Comparison of ENCODE assay signal across 7 mouse cellular contexts in genomic region chr5:118029420-118029819, GRCm38 (mm10). TPM values are rescaled to one million over a fixed set of nuclear protein-coding genes. Genes with fewer than 3 reads are reported as not detected.
DNase-seq lines count a peak whose midpoint lies in the region; ATAC-seq and TF ChIP-seq lines count a peak whose summit lies in the region.

No protein-coding gene starts in this region.

- no peaks in the 10 kb centered on the region for H3K36me3 ChIP-seq in hindbrain, postnatal 0 days (ENCODE audit: insufficient read depth, low read length)
- H3K36me3 ChIP-seq in liver, embryonic 11.5 days (ENCODE audit: control insufficient read depth, insufficient read depth, low read length): no peaks in the 10 kb centered on the region
- no peaks in the 10 kb centered on the region for H3K36me3 ChIP-seq in neural tube, embryonic 13.5 days

- peak; percentile 61 for DNase-seq in A20 (ENCODE audit: low read depth, low spot score)
- DNase-seq in CD4-positive, CD25-positive, alpha-beta regulatory T cell, adult 2 months (ENCODE audit: low read depth, low spot score): peak; percentile 88
- no peak for DNase-seq in hindbrain, postnatal 0 days (ENCODE audit: low spot score)
- DNase-seq in liver, embryonic 11.5 days (ENCODE audit: low spot score): peak; percentile 61
- DNase-seq in ovary, postnatal 36 days (ENCODE audit: low spot score): no peak

- no peak overlapping the region for H3K9ac ChIP-seq in hindbrain, postnatal 0 days (replicated peaks; ENCODE audit: low read length)
- no peak overlapping the region for H3K9ac ChIP-seq in liver, embryonic 11.5 days (ENCODE audit: low read depth, low read length)
- H3K9ac ChIP-seq in neural tube, embryonic 13.5 days: no peak overlapping the region

- WGBS in hindbrain, postnatal 0 days: 6% methylated on average over 10 of the region's 10 CpGs
- WGBS in liver, embryonic 11.5 days: 2% methylated on average over 10 of the region's 10 CpGs
- WGBS in neural tube, embryonic 13.5 days: 1% methylated on average over 10 of the region's 10 CpGs

- H3K27me3 ChIP-seq in hindbrain, postnatal 0 days (ENCODE audit: insufficient read depth, low read length): peaks cover 34% of the 10 kb centered on the region
- peaks cover 56% of the 10 kb centered on the region for H3K27me3 ChIP-seq in liver, embryonic 11.5 days (replicated peaks; ENCODE audit: control insufficient read depth, insufficient read depth, low read length)
- peaks cover 63% of the 10 kb centered on the region for H3K27me3 ChIP-seq in neural tube, embryonic 13.5 days

- ATAC-seq in common myeloid progenitor, adult 5-6 weeks (replicated peaks; ENCODE audit: low read depth, poor library complexity, severe bottlenecking): peak; percentile 63
- ATAC-seq in hindbrain, postnatal 0 days: no peak
- ATAC-seq in liver, embryonic 11.5 days (replicated peaks; ENCODE audit: low FRiP score): no peak
- ATAC-seq in neural tube, embryonic 13.5 days (ENCODE audit: low read depth): no peak

- H3K9me3 ChIP-seq in hindbrain, postnatal 0 days (ENCODE audit: low read length): no peaks in the 10 kb centered on the region
- no peaks in the 10 kb centered on the region for H3K9me3 ChIP-seq in liver, embryonic 11.5 days (ENCODE audit: control insufficient read depth, low read length)
- no peaks in the 10 kb centered on the region for H3K9me3 ChIP-seq in neural tube, embryonic 13.5 days

- no peak overlapping the region for H3K27ac ChIP-seq in hindbrain, postnatal 0 days
- H3K27ac ChIP-seq in liver, embryonic 11.5 days (ENCODE audit: low read depth, low read length): no peak overlapping the region
- H3K27ac ChIP-seq in neural tube, embryonic 13.5 days (replicated peaks): no peak overlapping the region

- no peak for TF ChIP-seq CTCF in hindbrain, postnatal 0 days (IDR thresholded peaks at IDR 0.05; ENCODE audit: low read depth)

- H3K4me3 ChIP-seq in hindbrain, postnatal 0 days (ENCODE audit: low read length): peak overlapping the region; percentile 59
- H3K4me3 ChIP-seq in liver, embryonic 11.5 days (ENCODE audit: low read depth, low read length): peak overlapping the region; percentile 60
- peak overlapping the region; percentile 65 for H3K4me3 ChIP-seq in neural tube, embryonic 13.5 days

- peak overlapping the region; percentile 96 for H3K4me2 ChIP-seq in hindbrain, postnatal 0 days (ENCODE audit: low read depth, low read length)
- peak overlapping the region; percentile 93 for H3K4me2 ChIP-seq in liver, embryonic 11.5 days
- peak overlapping the region; percentile 95 for H3K4me2 ChIP-seq in neural tube, embryonic 13.5 days

- peaks cover 8% of the 10 kb centered on the region for H3K4me1 ChIP-seq in hindbrain, postnatal 0 days (ENCODE audit: insufficient read depth, low read length)
- peaks cover 24% of the 10 kb centered on the region for H3K4me1 ChIP-seq in liver, embryonic 11.5 days (replicated peaks; ENCODE audit: control insufficient read depth, insufficient read depth, low read length)
- H3K4me1 ChIP-seq in neural tube, embryonic 13.5 days (replicated peaks): peaks cover 43% of the 10 kb centered on the region

RNA-seq across cellular contexts. Expression of gene Tesc, which starts 1.9 kb away (rescaled TPM):
- total RNA-seq in common myeloid progenitor, adult 5-6 weeks (2017): not detected in 2 replicates
- total RNA-seq in hindbrain, postnatal 0 days (2014; rRNA removed): 1.4 and 3.8 TPM in 2 replicates
- polyA plus RNA-seq in hindbrain, postnatal 0 days (2015; fragmentation: Nextera tagmentation; extraction: Ambion mirVana): 6.9 and 7.5 TPM in 2 replicates
- polyA plus RNA-seq in liver, embryonic 11.5 days (2014; fragmentation: Nextera tagmentation; extraction: Ambion mirVana): 1.7 and 2.2 TPM in 2 replicates
- polyA plus RNA-seq in neural tube, embryonic 13.5 days (2015; fragmentation: Nextera tagmentation; extraction: Ambion mirVana): 1.8 and 2.1 TPM in 2 replicates

RNA-seq across cellular contexts. Expression of gene Fbxo21, which starts 52.9 kb away (rescaled TPM):
- total RNA-seq in common myeloid progenitor, adult 5-6 weeks (2017): 16.1 and 32.3 TPM in 2 replicates
- 194 and 198 TPM in 2 replicates for total RNA-seq in hindbrain, postnatal 0 days (2014; rRNA removed)
- 126 and 134 TPM in 2 replicates for polyA plus RNA-seq in hindbrain, postnatal 0 days (2015; fragmentation: Nextera tagmentation; extraction: Ambion mirVana)
- 44.8 and 49.2 TPM in 2 replicates for polyA plus RNA-seq in liver, embryonic 11.5 days (2014; fragmentation: Nextera tagmentation; extraction: Ambion mirVana)
- polyA plus RNA-seq in neural tube, embryonic 13.5 days (2015; fragmentation: Nextera tagmentation; extraction: Ambion mirVana): 133 and 139 TPM in 2 replicates

Comparison
In these comparisons a context has a peak if more than half of its experiments do, and no peak if none do; other contexts are left out.
1. DNase-seq: peak in A20 (single experiment), CD4-positive, CD25-positive, alpha-beta regulatory T cell, adult 2 months (single experiment) and liver, embryonic 11.5 days (single experiment); none in hindbrain, postnatal 0 days (single experiment) and ovary, postnatal 36 days (single experiment).
2. Peak in every context shown above with its lines, with median percentiles within 50 percentile points of each other: H3K4me2 ChIP-seq and H3K4me3 ChIP-seq.